Mouse (Mus musculus) spleen, postnatal 14 days (tissue): ENCODE results near the gene Gm14632.
"Not testable (repeated sequence)": the region's sequence is repeated elsewhere in the genome, so short reads cannot be mapped to it uniquely, and the experiment has no call there.

Source experiments
- DNase-seq, 2 experiments: peaks; one replicate each; pipeline ENCODE4 v3.0.0; 2021 to 2022; ENCODE audit warnings: low spot score in 2 of 2

Gene Gm14632

GRCm38 (mm10) chrX:30329472-30329871 lies at the start of gene Gm14632:
Gene Gm14632 (plus strand): TSS chrX:30329772.
- not testable (repeated sequence) for DNase-seq
